ENCODE assay signal across 25 mouse cellular contexts in the genomic region with DNA sequence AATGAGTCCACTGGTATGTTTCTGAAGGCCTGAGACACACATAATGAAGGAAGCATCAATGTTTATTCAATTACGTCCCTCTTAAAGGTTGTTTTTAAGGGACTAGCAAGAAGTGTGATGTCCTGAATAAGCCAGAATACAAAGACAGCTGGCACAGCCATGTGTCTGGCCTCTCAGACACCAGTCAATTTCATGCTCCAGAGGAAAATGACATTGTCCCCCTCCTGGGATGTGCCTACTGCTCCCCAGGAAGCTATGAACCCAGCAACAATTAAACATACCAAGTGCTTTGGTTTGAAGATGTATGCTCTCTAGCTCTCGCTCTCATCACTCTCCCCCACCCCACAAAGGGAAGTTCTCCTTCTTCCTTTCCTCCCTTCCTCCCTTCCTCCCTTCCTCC. TPM values are rescaled to one million over a fixed set of nuclear protein-coding genes. Genes with fewer than 3 reads are reported as not detected.
DNase-seq lines count a peak whose midpoint lies in the region; ATAC-seq and TF ChIP-seq lines count a peak whose summit lies in the region.
"Had no signal": no experiment of that assay in that cellular context is flagged by ENCODE, and none has a peak within 500 bp of the region (broad histone marks: within the 10 kb centered on the region; RNA-seq: fewer than 3 reads in every experiment).

No protein-coding gene starts in this region.

- ATAC-seq in midbrain, embryonic 14.5 days (ENCODE audit: low FRiP score, low TSS enrichment): no peak
- no peak for ATAC-seq in midbrain, embryonic 11.5 days (ENCODE audit: low FRiP score)
- peak; percentile 50; the same call in 1 of the 2 replicates for ATAC-seq in hindbrain, embryonic 13.5 days (ENCODE audit: low FRiP score)
- 0 out of 2 replicates have a peak, but pooled peaks have one; percentile 46 for ATAC-seq in hindbrain, postnatal 0 days
- ATAC-seq: forebrain, embryonic 15.5 days; inflammation-experienced regulatory T-cells, adult 6 months had no signal

- no peak overlapping the region for H3K9ac ChIP-seq in midbrain, embryonic 14.5 days (replicated peaks; ENCODE audit: low read length)
- H3K9ac ChIP-seq in midbrain, embryonic 11.5 days (ENCODE audit: low read length): no peak overlapping the region
- H3K9ac ChIP-seq in hindbrain, embryonic 13.5 days: no peak overlapping the region
- no peak overlapping the region for H3K9ac ChIP-seq in hindbrain, postnatal 0 days (replicated peaks; ENCODE audit: low read length)
- H3K9ac ChIP-seq: embryonic facial prominence, embryonic 15.5 days; forebrain, embryonic 15.5 days; heart, embryonic 15.5 days had no signal

- no peak overlapping the region for H3K27ac ChIP-seq in midbrain, embryonic 14.5 days (replicated peaks; ENCODE audit: low read depth, low read length)
- H3K27ac ChIP-seq in midbrain, embryonic 11.5 days (ENCODE audit: low read depth, low read length): no peak overlapping the region
- peak overlapping the region; percentile 58 for H3K27ac ChIP-seq in hindbrain, embryonic 13.5 days
- 0 out of 2 replicates have a peak overlapping the region, but pooled peaks have one; percentile 20 for H3K27ac ChIP-seq in hindbrain, postnatal 0 days
- H3K27ac ChIP-seq: embryonic facial prominence, embryonic 15.5 days; forebrain, embryonic 10.5 days; forebrain, embryonic 15.5 days; heart, embryonic 15.5 days had no signal

- no peak overlapping the region for H3K4me3 ChIP-seq in midbrain, embryonic 14.5 days (replicated peaks; ENCODE audit: low read depth, low read length)
- H3K4me3 ChIP-seq in midbrain, embryonic 11.5 days (ENCODE audit: low read depth, low read length): no peak overlapping the region
- no peak overlapping the region for H3K4me3 ChIP-seq in hindbrain, embryonic 13.5 days
- H3K4me3 ChIP-seq in hindbrain, postnatal 0 days (ENCODE audit: low read length): no peak overlapping the region
- H3K4me3 ChIP-seq: embryonic facial prominence, embryonic 15.5 days; erythroblast, embryonic 14.5 days; forebrain, embryonic 10.5 days; forebrain, embryonic 15.5 days; heart, embryonic 15.5 days had no signal

- no peak overlapping the region for H3K4me2 ChIP-seq in midbrain, embryonic 14.5 days (ENCODE audit: low read length)
- H3K4me2 ChIP-seq in midbrain, embryonic 11.5 days: no peak overlapping the region
- no peak overlapping the region for H3K4me2 ChIP-seq in hindbrain, embryonic 13.5 days
- no peak overlapping the region for H3K4me2 ChIP-seq in hindbrain, postnatal 0 days (ENCODE audit: low read depth, low read length)
- H3K4me2 ChIP-seq: embryonic facial prominence, embryonic 15.5 days; forebrain, embryonic 15.5 days; heart, embryonic 11.5 days; heart, embryonic 15.5 days had no signal

- DNase-seq in midbrain, embryonic 14.5 days: peak; percentile 6
- DNase-seq in midbrain, embryonic 11.5 days (ENCODE audit: low spot score, missing footprints): no peak
- DNase-seq in hindbrain, postnatal 0 days (ENCODE audit: low spot score): peak; percentile 31
- peak; percentile 30 for DNase-seq in retina, postnatal 1 day
- no peak for DNase-seq in ovary, adult 18-20 months (ENCODE audit: low spot score)
- DNase-seq in Muller cell, postnatal 12 days (ENCODE audit: inconsistent ontology term): no peak
- DNase-seq: adrenal gland, adult 2 months; adrenal gland, postnatal 25 days; cerebellum, adult 8-10 months; cerebellum, postnatal 14 days; embryo, embryonic 11 days; gastrocnemius, postnatal 36 days; heart, adult 18-20 months; heart, postnatal 14 days had no signal

- no peaks in the 10 kb centered on the region for H3K9me3 ChIP-seq in midbrain, embryonic 14.5 days (ENCODE audit: control insufficient read depth, low read length)
- H3K9me3 ChIP-seq in midbrain, embryonic 11.5 days (ENCODE audit: control insufficient read depth, low read length): no peaks in the 10 kb centered on the region
- H3K9me3 ChIP-seq in hindbrain, embryonic 13.5 days: no peaks in the 10 kb centered on the region
- H3K9me3 ChIP-seq in hindbrain, postnatal 0 days (ENCODE audit: low read length): no peaks in the 10 kb centered on the region
- H3K9me3 ChIP-seq: embryonic facial prominence, embryonic 15.5 days; forebrain, embryonic 10.5 days; forebrain, embryonic 15.5 days; heart, embryonic 15.5 days had no signal

- no peaks in the 10 kb centered on the region for H3K36me3 ChIP-seq in midbrain, embryonic 14.5 days (ENCODE audit: control insufficient read depth, insufficient read depth, low read length)
- H3K36me3 ChIP-seq in midbrain, embryonic 11.5 days (ENCODE audit: control insufficient read depth, insufficient read depth, low read length): no peaks in the 10 kb centered on the region
- no peaks in the 10 kb centered on the region for H3K36me3 ChIP-seq in hindbrain, embryonic 13.5 days
- no peaks in the 10 kb centered on the region for H3K36me3 ChIP-seq in hindbrain, postnatal 0 days (ENCODE audit: insufficient read depth, low read length)
- H3K36me3 ChIP-seq: embryonic facial prominence, embryonic 15.5 days; forebrain, embryonic 10.5 days; forebrain, embryonic 15.5 days; heart, embryonic 15.5 days had no signal

- H3K4me1 ChIP-seq in midbrain, embryonic 14.5 days (ENCODE audit: control insufficient read depth, insufficient read depth, low read length): 0 out of 2 replicates have a peak, but pooled peaks cover 6% of the 10 kb centered on the region
- H3K4me1 ChIP-seq in midbrain, embryonic 11.5 days (ENCODE audit: control insufficient read depth, insufficient read depth, low read length): no peaks in the 10 kb centered on the region; the same call in 1 of the 2 replicates
- peaks cover 24% of the 10 kb centered on the region for H3K4me1 ChIP-seq in hindbrain, embryonic 13.5 days (replicated peaks)
- no peaks in the 10 kb centered on the region for H3K4me1 ChIP-seq in hindbrain, postnatal 0 days (ENCODE audit: insufficient read depth, low read length)
- H3K4me1 ChIP-seq: embryonic facial prominence, embryonic 15.5 days; heart, embryonic 15.5 days had no signal

- H3K27me3 ChIP-seq in midbrain, embryonic 14.5 days (ENCODE audit: control insufficient read depth, insufficient read depth, low read length): no peaks in the 10 kb centered on the region
- H3K27me3 ChIP-seq in midbrain, embryonic 11.5 days (ENCODE audit: control insufficient read depth, insufficient read depth, low read length): no peaks in the 10 kb centered on the region
- no peaks in the 10 kb centered on the region for H3K27me3 ChIP-seq in hindbrain, embryonic 13.5 days
- no peaks in the 10 kb centered on the region for H3K27me3 ChIP-seq in hindbrain, postnatal 0 days (ENCODE audit: insufficient read depth, low read length)
- H3K27me3 ChIP-seq: CH12.LX; embryonic facial prominence, embryonic 15.5 days; forebrain, embryonic 15.5 days; heart, embryonic 15.5 days had no signal

- no peak for TF ChIP-seq CTCF in hindbrain, postnatal 0 days (IDR thresholded peaks at IDR 0.05; ENCODE audit: low read depth)

- WGBS in midbrain, embryonic 14.5 days: 58% methylated on average over 2 of the region's 2 CpGs
- 73% methylated on average over 2 of the region's 2 CpGs for WGBS in midbrain, embryonic 11.5 days
- WGBS in hindbrain, embryonic 13.5 days: 39% methylated on average over 2 of the region's 2 CpGs
- WGBS in hindbrain, postnatal 0 days: 26% methylated on average over 2 of the region's 2 CpGs

RNA-seq across cellular contexts. Expression of gene Gpr176, which starts 56.3 kb away (rescaled TPM):
- polyA plus RNA-seq in midbrain, embryonic 14.5 days (2014; fragmentation: Nextera tagmentation; extraction: Ambion mirVana): 4.1 and 4.7 TPM in 2 replicates
- 0.25 TPM in 2 replicates for polyA plus RNA-seq in midbrain, embryonic 11.5 days (2014; fragmentation: Nextera tagmentation; extraction: Ambion mirVana)
- 2.8 and 3.2 TPM in 2 replicates for polyA plus RNA-seq in hindbrain, embryonic 13.5 days (2015; fragmentation: Nextera tagmentation; extraction: Ambion mirVana)
- total RNA-seq in hindbrain, postnatal 0 days (2014; rRNA removed): 11.6 and 17.3 TPM in 2 replicates
- 6.7 and 8.4 TPM in 2 replicates for polyA plus RNA-seq in hindbrain, postnatal 0 days (2015; fragmentation: Nextera tagmentation; extraction: Ambion mirVana)
- total RNA-seq: CH12.LX; common myeloid progenitor, adult 5-6 weeks; gastrocnemius, postnatal 36 days; hematopoietic stem cell, adult 5-6 weeks had no signal
- polyA plus RNA-seq: erythroblast, embryonic 14.5 days; heart, embryonic 11.5 days had no signal

Comparison
In these comparisons a context has a peak if more than half of its experiments do, and no peak if none do; other contexts are left out.
1. DNase-seq: peak in midbrain, embryonic 14.5 days (single experiment), hindbrain, postnatal 0 days (single experiment) and retina, postnatal 1 day (single experiment); none in midbrain, embryonic 11.5 days (single experiment), ovary, adult 18-20 months (single experiment) and Muller cell, postnatal 12 days (single experiment).
2. ATAC-seq: peak in hindbrain, embryonic 13.5 days (single experiment) and hindbrain, postnatal 0 days (single experiment); none in midbrain, embryonic 14.5 days (single experiment) and midbrain, embryonic 11.5 days (single experiment).
3. H3K27ac ChIP-seq: peak in hindbrain, embryonic 13.5 days (single experiment) and hindbrain, postnatal 0 days (single experiment); none in midbrain, embryonic 14.5 days (single experiment) and midbrain, embryonic 11.5 days (single experiment).